Mouse (Mus musculus): ENCODE measurements around the gene Kcnv2. TPM values are rescaled to one million over a fixed set of nuclear protein-coding genes. Genes with fewer than 3 reads are reported as not detected.

Kcnv2 gene
- under 1 TPM in 1 of 2 experiments, not detected in 1; 0.08 TPM for polyA plus RNA-seq (2017; shearing (Covaris generic))

GRCm38 (mm10) chr19:27322281-27322680 is at the start of gene Kcnv2:
Gene Kcnv2 (plus strand): TSS chr19:27322588.
- ATAC-seq = no peak

DNA sequence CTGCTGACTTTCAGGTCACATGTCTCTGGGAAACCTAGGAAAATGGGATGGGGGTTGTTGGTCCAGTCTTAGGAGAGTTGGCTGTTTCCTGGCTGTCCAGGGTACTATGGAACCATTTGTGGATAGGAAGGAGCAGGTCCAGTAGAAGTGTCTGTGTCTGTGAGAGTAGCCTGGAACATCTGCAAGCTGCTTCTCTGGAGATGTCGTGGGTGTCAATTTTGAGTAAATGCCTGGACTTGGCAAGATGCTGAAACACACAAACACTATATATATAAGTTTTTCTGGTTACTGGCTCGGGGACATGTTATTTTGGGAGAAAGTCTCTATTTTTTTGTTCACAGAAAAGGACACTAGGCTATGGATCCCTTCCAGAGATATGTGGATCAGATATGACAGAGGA is 49.0 kb upstream of the Kcnv2 start:
- ATAC-seq = no peak

DNA sequence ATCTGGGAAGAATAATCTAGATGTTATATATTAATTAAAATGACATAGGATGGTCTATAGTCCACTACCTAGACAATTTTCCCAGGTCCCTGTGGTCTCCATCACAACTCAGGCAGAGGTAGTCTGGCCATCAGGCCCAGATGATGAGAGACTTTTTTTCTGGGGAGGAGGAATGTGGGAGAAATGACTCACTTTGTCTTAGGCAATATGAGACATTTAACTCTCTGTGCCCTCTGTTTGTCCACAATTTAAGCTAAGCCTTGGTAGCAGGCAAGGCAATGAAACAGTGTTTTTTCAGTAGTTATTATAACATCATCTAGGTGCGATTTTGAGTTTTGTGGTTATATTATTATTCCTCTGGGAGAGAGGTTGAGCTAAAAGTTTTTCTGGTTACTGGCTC is 48.0 kb upstream of the Kcnv2 start:
- no peak for ATAC-seq

DNA sequence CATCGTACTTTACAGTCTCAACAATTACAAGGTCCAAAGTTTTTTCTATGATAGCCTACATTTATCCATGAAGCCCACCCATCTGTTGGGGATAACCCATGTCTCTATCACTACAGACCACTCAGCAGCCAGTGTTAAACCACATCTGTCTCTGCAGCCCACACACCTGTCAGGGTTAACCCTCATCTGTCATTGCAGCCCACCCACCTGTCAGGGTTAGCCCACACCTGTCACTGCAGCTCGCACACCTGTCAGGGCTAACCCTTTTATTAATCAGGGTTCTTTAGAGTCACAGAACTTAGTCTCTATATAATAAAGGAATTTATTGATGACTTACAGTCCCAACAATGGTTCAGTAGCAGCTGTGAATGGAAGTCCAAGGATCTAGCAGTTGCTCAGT is 43.2 kb upstream of the Kcnv2 start:
- ATAC-seq = no peak

GRCm38 (mm10) chr19:27310039-27310438 is 12.3 kb upstream of the Kcnv2 start:
- no peak for ATAC-seq

DNA sequence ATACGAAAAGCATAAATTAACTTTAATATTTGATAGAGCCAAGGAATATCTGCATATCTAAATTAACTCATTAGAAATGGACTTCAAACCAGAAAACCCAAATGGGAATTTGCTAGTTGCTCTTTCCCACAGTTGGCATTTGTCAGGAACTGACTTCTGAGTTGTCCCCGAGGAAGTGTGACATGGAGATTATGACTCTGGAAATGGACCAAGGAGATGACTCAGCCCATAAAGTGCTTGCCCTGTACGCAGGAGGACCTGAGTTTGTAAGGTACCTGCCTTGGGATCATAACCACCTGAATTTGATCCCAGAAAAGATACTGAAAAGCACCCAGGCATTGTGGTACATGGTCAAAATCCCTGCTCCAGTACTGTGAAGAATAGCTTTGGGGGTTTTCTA is 11.1 kb upstream of the Kcnv2 start:
- ATAC-seq = no peak

DNA sequence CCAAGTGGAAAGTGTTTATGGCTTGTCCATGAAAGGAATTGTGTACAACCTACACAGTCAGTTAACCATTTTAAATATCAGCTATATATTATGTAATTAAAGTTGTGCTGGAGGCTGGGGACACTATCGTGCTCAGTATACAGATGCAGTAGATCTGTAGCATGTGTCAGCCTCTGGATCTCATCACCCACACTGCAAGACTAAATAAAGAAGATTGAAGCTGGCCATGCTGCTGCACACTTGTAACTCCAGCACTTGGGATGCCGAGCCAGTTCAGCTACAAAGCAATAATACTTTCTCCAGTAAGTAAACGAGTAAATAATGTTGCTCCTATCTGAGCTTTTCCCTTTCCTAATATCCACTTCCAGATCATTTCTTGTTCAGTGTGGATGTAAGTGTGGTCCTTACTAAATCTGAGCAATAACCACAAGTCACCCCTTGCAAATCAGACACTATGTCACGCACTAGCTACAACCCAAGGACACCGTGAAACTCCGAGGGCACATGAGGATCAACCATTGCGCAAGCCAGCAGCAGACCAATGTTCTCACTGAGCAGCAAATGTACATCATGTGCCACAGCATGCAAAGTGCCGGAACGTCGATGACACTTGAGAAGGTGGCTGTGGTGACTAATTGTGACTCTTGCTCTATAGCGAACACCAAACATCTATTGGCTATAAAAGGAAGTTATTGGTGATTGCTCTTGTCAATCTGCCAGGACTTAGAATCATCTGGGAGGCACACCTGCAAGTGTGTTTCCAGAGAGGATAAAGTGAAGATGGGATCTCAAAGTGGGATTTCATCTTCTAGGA is 9.9 kb upstream of the Kcnv2 start:
- no peak for ATAC-seq

GRCm38 (mm10) chr19:27313080-27313413 is 9.3 kb upstream of the Kcnv2 start:
- ATAC-seq = no peak

- ATAC-seq = no peak
Measured at GRCm38 (mm10) chr19:27316313-27317258, 5.8 kb upstream of the Kcnv2 start.

- ATAC-seq = no peak
Measured at GRCm38 (mm10) chr19:27317337-27317736, 5.1 kb upstream of the Kcnv2 start.

DNA sequence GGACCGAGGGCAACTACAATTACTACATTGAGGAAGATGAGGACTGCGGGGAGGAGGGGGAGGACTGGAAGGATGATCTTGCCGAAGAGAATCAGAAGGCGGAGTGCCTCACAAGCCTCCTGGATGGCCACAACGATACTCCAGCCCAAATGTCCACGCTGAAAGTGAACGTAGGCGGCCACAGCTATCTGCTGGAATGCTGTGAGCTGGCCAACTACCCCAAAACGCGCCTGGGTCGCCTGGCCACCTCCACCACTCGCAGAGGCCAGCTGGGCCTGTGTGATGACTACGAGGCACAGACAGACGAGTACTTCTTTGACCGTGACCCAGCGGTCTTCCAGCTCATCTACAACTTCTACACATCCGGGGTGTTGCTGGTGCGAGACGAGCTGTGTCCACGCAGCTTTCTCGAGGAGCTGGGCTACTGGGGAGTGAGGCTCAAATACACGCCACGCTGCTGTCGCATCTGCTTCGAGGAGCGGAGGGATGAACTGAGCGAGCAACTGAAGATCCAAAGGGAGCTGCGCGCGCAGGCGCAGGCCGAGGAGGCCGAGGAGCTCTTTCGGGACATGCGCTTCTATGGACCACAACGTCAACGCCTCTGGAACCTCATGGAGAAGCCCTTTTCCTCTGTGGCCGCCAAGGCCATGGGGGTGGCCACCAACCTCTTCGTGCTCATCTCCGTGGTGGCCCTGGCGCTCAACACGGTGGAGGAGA is 681 bp downstream of the Kcnv2 start:
- ATAC-seq = no peak

DNA sequence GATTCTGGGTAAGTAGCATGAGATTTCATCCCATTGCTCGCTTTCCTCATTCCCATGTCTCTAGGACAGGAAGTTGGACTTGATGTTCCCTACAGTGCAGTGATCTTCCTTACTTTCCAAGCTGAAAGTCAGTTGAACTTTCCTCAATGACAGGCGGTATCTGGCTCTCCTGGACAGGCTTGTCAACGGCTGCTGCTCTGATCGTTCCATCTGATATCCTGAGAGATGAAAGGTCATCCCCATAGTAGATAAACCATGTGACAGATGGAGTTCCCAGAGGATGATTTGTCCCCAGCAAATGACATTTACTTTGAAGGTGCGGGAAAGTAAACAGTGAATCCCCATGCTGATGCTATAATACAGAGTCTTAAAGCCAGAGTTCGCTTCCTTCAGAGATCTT is 3.2 kb downstream of the Kcnv2 start:
- no peak for ATAC-seq

DNA sequence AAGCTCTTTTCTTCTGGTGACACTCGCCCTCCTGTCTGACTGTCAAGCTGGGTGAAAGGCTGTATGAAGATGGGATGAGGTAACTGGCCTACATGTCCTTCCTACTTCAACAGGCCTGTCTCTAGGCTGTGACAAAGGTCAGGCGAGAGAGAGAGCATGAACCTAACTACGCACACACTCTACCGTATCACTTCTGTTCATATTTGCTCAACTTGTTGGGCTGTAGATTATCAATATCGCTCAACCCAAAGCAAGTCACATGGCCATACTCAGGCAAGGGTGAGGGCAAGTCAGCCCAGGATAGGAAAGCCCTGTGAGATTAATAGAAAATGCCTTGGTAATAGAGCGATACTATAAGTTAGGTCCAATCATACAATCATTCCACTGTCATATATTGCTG is 5.2 kb downstream of the Kcnv2 start:
- ATAC-seq = no peak

DNA sequence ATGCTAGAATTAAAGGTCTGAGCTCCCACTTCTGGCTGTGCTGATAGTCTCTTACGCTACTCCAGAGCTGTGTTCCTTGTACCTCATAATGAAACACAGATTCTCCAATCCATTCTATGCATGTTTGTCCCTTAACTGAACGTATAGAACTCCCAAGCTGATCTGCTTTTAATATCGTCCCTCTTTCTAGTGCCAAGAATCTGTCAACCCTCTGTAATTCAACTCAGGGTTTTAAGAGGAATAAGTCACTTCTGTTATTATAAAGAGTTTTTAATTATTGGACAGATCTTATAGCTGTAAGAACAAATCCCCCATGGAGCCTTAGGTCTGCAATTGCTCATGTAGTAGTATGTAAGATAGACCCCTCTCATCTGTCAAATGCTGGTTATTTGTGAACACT is 5.8 kb downstream of the Kcnv2 start:
- no peak for ATAC-seq

- ATAC-seq = no peak
Measured at GRCm38 (mm10) chr19:27328644-27329043, 6.3 kb downstream of the Kcnv2 start.

- ATAC-seq = no peak
Measured at GRCm38 (mm10) chr19:27332207-27332794, 9.9 kb downstream of the Kcnv2 start.

DNA sequence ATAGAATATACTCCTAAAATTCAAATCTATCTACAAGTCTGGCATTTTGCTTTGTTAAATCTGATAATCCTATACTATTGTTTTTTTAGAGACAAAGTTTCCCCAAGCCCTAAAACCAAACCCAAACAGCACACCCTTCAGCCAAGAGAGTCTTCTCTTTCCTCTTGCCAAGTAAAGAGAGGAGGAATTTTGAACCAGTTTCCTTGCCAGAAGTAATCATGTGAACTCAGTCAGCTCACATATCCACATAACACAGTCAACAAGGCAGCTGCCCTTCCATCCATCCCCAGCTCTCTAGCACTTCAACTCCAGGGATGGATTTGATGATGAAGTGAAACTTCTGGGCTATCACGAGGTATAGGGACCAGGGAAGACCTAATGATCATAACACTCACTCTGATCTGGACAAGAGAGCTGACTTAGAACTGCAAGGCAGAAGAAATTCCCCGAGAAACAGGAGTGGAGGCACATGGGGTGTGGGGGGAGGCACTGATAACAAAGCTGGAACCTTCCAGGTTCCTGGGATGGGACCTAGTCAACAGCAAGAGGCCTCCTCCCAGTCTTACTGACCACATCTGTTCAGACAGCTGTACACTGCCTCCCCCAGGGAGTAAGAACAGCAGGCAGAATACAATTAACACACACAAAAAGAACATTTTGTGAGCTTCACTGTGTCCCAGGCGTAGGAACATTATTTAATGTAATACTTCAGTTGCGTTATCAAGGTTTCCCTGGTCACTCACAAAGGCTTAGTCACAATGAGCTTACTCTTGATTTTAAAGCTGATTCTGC is 13.9 kb downstream of the Kcnv2 start:
- ATAC-seq = no peak

DNA sequence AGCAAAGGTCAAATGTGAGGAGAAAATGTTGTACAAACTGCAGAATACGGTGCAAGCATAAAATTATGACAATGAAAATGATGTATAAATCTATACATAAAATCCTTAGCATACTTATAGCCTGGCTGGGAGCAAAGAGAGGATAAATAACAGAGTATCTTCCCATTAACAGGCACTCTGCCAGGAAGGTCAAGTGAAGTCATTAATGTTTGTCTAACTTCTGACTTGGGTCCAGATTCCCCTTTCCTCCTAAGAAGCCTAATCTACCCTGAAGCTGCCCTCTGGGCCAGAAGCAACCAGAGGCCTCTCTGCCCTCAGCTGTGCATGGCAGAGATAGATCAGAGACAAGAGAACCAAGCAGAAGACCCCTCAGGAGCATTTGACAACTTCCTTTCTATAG is 24.1 kb downstream of the Kcnv2 start:
- ATAC-seq = no peak

- ATAC-seq = no peak
Measured at GRCm38 (mm10) chr19:27351700-27352099, 29.3 kb downstream of the Kcnv2 start.

GRCm38 (mm10) chr19:27360381-27360780 is 38.0 kb downstream of the Kcnv2 start:
- ATAC-seq = no peak

DNA sequence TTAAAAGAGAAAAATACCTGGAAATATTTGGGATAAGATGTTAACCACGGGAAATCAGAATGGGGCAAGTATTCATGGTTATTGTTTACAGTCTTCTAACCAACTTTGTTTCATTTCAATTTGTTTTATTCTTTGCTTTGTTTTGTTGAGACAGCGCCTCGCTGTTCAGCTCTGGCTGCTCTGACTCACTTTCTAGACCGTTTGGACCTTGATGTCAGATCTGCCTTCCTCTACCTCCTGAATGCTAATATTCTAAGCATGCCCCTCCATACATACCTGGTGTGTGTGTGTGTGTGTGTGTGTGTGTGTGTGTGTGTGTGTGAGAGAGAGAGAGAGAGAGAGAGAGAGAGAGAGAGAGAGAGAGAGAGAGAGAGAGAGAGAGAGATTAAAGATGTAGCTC is 41.5 kb downstream of the Kcnv2 start:
- ATAC-seq = no peak

- no peak for ATAC-seq
Measured at GRCm38 (mm10) chr19:27364521-27364931, 42.1 kb downstream of the Kcnv2 start.
